Mouse (Mus musculus) stomach, postnatal 0 days (tissue): ENCODE data around the gene Slc15a3.

ENCODE experiments used
- CTCF ChIP-seq: IDR thresholded peaks from 2 replicates; pipeline ENCODE4 v1.5.1; 2016; ENCODE audit warnings: antibody characterized with exemption, low read depth, mild to moderate bottlenecking, moderate library complexity
- EP300 ChIP-seq: optimal IDR thresholded peaks from 2 replicates; pipeline ENCODE3; 2016; ENCODE audit warnings: antibody characterized with exemption

DNA sequence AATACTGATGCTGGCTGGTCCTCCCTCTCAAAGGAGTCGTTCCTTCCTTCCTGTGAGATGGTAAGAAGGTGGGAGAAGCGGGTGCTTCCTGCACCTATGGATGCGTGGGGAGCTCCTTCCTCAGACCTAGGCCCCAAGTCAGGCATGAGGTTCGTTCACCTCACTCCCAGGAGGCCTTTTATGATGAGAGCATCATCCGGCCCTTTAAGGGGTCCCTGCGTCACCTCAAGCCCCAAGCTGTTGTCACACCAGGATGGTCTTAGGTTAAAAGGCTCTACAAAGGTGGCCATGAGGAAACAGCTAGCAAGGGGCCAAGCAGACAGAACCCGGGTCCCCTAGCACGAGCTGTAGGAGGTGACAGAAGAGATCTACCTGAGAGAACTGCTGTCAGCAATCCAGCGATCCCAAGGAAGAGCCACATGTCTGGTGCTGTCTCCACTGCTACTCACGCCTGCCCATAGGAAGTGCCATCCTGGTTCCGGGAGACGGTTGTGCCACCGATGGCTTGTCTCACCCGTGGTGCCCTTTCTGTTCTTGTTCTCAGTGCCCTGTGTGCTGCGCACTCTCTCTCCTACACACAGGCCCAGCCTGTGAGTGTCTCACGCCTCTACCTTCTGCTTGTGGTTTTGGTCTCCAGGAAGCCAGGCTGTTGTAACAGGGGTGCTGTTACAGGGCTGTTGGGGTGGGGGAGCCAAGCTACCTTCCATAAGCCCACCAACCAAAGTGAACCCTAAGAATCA, 9.9 kb upstream of the Slc15a3 start, which contains the start of gene Cd6:
- TF ChIP-seq CTCF = no peak
- no peak for TF ChIP-seq EP300
